Mouse (Mus musculus) midbrain, embryonic 11.5 days (tissue): Measurements from ENCODE around the gene 1700029H14Rik. TPM values are rescaled to one million over a fixed set of nuclear protein-coding genes. Genes with fewer than 3 reads are reported as not detected.

Experiments used
- ATAC-seq: fragments of 200-750 bp; cut with Nextera tagmentation; 2 replicates; pipeline ENCODE4 v1.8.0; 2017; ENCODE audit warnings: moderate TSS enrichment, moderate library complexity; ENCODE audit not compliant: low FRiP score
- DNase-seq: peaks from one replicate; pipeline ENCODE4 v3.0.0; 2015; ENCODE audit warnings: low spot score; ENCODE audit errors: missing footprints
- H3K27ac ChIP-seq: fragments of 300-500 bp; sonication (generic); 2 replicates; pipeline ENCODE4 v1.5.1; 2014; ENCODE audit warnings: low read depth, low read length
- H3K27me3 ChIP-seq: fragments of 300-500 bp; sonication (generic); 2 replicates; pipeline ENCODE4 v1.6.1; 2014; ENCODE audit warnings: mild to moderate bottlenecking, low read length, moderate library complexity, mixed read lengths; ENCODE audit not compliant: control insufficient read depth, insufficient read depth
- H3K36me3 ChIP-seq: fragments of 300-500 bp; sonication (generic); 2 replicates; pipeline ENCODE4 v1.6.1; 2014; ENCODE audit warnings: mild to moderate bottlenecking, low read length, moderate library complexity, mixed read lengths; ENCODE audit not compliant: control insufficient read depth, insufficient read depth
- H3K4me1 ChIP-seq: fragments of 300-500 bp; sonication (generic); 2 replicates; pipeline ENCODE4 v1.6.1; 2014; ENCODE audit warnings: low read length; ENCODE audit not compliant: control insufficient read depth, insufficient read depth
- H3K4me2 ChIP-seq: fragments of 300-500 bp; sonication (generic); 2 replicates; pipeline ENCODE4 v1.6.1; 2014; ENCODE audit warnings: mild to moderate bottlenecking, moderate library complexity
- H3K4me3 ChIP-seq: fragments of 300-500 bp; sonication (generic); 2 replicates; pipeline ENCODE4 v1.5.1; 2014; ENCODE audit warnings: low read depth, low read length
- H3K9ac ChIP-seq: fragments of 300-500 bp; sonication (generic); 2 replicates; pipeline ENCODE4 v1.6.1; 2014; ENCODE audit warnings: low read length
- H3K9me3 ChIP-seq: fragments of 300-500 bp; sonication (generic); 2 replicates; pipeline ENCODE4 v1.6.1; 2016; ENCODE audit warnings: low read length; ENCODE audit not compliant: control insufficient read depth
- WGBS: fragments of 180-500 bp; shearing (Covaris S2); extraction: QIAGEN DNeasy Blood & Tissue Kit; methylation state at CpG from one replicate; pipeline ENCODE4 v1.1.7; 2014; 5-methylcytosine and 5-hydroxymethylcytosine counted together
- polyA plus RNA-seq: library from polyadenylated mRNA; unstranded; fragments of >200 nt; fragmentation: Nextera tagmentation; extraction: Ambion mirVana; gene quantifications from 2 replicates; pipeline ENCODE4 v1.2.1, GENCODE M21; 2014

Gene 1700029H14Rik
- polyA plus RNA-seq, 1 experiment from 2014 or later, result not detected

GRCm38 (mm10) chr8:13504894-13505674, 57.2 kb downstream of the 1700029H14Rik start:
- H3K4me3 ChIP-seq, result no peak overlapping the region
- H3K27me3 ChIP-seq, result no peaks in the 10 kb centered on the region
- DNase-seq (no peak), ATAC-seq (no peak)
- no peak overlapping the region for H3K27ac ChIP-seq
- H3K4me1 ChIP-seq, result no peaks in the 10 kb centered on the region
- H3K4me2 ChIP-seq, result no peak overlapping the region
- H3K36me3 ChIP-seq, result no peaks in the 10 kb centered on the region
- no peaks in the 10 kb centered on the region for H3K9me3 ChIP-seq
- H3K9ac ChIP-seq, result no peak overlapping the region

GRCm38 (mm10) chr8:13503936-13504606, 58.2 kb downstream of the 1700029H14Rik start:
- no peaks in the 10 kb centered on the region for H3K9me3 ChIP-seq
- H3K27ac ChIP-seq, result no peak overlapping the region
- WGBS, result 89% methylated on average over 8 of the region's 8 CpGs
- no peaks in the 10 kb centered on the region for H3K36me3 ChIP-seq
- ATAC-seq (no peak), DNase-seq (no peak)
- no peak overlapping the region for H3K4me2 ChIP-seq
- no peak overlapping the region for H3K9ac ChIP-seq
- no peaks in the 10 kb centered on the region for H3K4me1 ChIP-seq
- H3K4me3 ChIP-seq, result no peak overlapping the region
- no peaks in the 10 kb centered on the region for H3K27me3 ChIP-seq

GRCm38 (mm10) chr8:13501221-13501620, 61.0 kb downstream of the 1700029H14Rik start:
- WGBS, result 91% methylated on average over 3 of the region's 3 CpGs
- DNase-seq, result no peak
- H3K4me3 ChIP-seq, result no peak overlapping the region
- no peaks in the 10 kb centered on the region for H3K4me1 ChIP-seq
- no peaks in the 10 kb centered on the region for H3K27me3 ChIP-seq
- H3K4me2 ChIP-seq, result no peak overlapping the region
- no peaks in the 10 kb centered on the region for H3K36me3 ChIP-seq
- no peak overlapping the region for H3K9ac ChIP-seq
- ATAC-seq, result no peak
- H3K9me3 ChIP-seq, result no peaks in the 10 kb centered on the region
- no peak overlapping the region for H3K27ac ChIP-seq

Other genes starting within 250 kb of the 1700029H14Rik start
- 215 and 223 TPM in 2 replicates for gene Tfdp1, start 223.7 kb downstream of the 1700029H14Rik start, polyA plus RNA-seq
- gene Atp4b, start 165.6 kb downstream of the 1700029H14Rik start, polyA plus RNA-seq, result 0.14 TPM in 1 of 2 replicates, not detected in the other
- 0.03 and 0.08 TPM in 2 replicates for gene Grk1, start 157.4 kb downstream of the 1700029H14Rik start, polyA plus RNA-seq
- gene Tmem255b, start 127.3 kb downstream of the 1700029H14Rik start, polyA plus RNA-seq, result 0.17 and 0.29 TPM in 2 replicates
- 7.8 and 8.8 TPM in 2 replicates for gene Gas6, start 68.0 kb downstream of the 1700029H14Rik start, polyA plus RNA-seq
- 19.8 and 20.7 TPM in 2 replicates for gene Rasa3, start 115.1 kb upstream of the 1700029H14Rik start, polyA plus RNA-seq
- 0.90 and 1.5 TPM in 2 replicates for gene Cfap97d2, start 143.4 kb upstream of the 1700029H14Rik start, polyA plus RNA-seq
- gene Cdc16, start 195.2 kb upstream of the 1700029H14Rik start, polyA plus RNA-seq, result 250 and 266 TPM in 2 replicates
- gene Upf3a, start 223.2 kb upstream of the 1700029H14Rik start, polyA plus RNA-seq, result 37.8 and 39.2 TPM in 2 replicates